Mouse (Mus musculus): ENCODE measurements at regions not wholly inside any gene's neighbourhood (a gene's known extent, or its start where the extent isn't known, plus 50 kb on each side); places are given as distances from the start of the nearest gene placed in this dataset.

DNA sequence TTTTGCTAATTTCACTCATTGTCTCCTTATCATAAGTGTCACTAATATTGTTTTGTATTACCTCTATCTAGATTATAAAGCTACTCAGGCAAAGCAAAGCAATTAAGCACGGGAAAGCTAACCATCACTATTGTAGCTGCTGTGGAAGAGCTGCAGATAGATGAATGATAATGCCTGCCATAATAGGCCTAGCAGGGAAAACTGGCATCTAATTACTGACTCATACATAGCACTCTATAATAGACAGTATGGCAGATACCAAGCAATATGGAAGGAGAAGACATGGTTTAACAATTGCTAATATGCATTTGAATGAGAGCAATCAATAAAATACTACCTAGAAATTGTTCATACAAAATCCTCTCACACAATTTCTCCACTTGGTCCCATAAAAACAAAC lies 604.5 kb downstream of the Ets1 start:
- no peak for DNase-seq (ENCODE audit: low read depth)
- TF ChIP-seq CTCF (IDR thresholded peaks at IDR 0.05; ENCODE audit: borderline replicate concordance, extremely low read depth, insufficient read depth, insufficient read length) (no peak), POLR2A (IDR thresholded peaks at IDR 0.05; ENCODE audit: borderline replicate concordance, extremely low read depth, insufficient read depth, insufficient read length, poor library complexity, severe bottlenecking) (no peak)

DNA sequence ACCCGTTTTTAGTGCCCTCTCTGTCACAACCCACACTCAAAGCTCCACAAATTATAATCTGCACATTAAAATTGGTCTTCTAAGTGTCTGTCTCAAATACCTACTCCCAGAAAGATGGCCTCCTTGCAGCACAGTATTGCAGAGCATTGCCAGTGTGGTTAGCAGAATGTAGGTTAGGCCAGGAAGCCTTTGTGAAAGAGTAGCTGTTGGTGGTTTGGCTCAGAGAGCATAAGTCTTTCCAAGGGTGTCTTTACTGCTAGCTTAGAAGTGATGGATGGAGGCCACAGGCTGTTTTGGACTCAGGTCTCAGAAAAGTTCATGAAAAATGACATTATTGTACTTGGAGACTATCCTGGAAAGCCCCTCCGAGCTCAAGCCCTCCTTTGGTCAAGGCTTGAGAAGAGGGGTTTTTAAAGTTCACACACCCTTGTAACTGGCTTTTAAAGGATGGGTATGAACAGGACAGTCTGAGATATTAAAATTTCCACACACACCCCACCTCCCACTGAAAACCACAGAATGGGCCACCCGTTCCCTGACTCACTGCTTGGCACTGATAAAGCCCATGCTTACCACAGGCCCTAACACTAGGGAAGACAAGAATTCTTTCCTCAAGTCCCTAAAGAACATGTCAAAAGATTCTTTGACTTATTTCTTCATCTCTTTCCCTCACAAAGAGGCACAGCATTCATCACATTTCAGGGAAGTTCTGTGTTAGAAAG lies 605.1 kb downstream of the Ets1 start:
- TF ChIP-seq CTCF (IDR thresholded peaks at IDR 0.05; ENCODE audit: borderline replicate concordance, extremely low read depth, insufficient read depth, insufficient read length) = no peak
- TF ChIP-seq POLR2A (IDR thresholded peaks at IDR 0.05; ENCODE audit: borderline replicate concordance, extremely low read depth, insufficient read depth, insufficient read length, poor library complexity, severe bottlenecking) = no peak
- DNase-seq (ENCODE audit: low read depth) = no peak

DNA sequence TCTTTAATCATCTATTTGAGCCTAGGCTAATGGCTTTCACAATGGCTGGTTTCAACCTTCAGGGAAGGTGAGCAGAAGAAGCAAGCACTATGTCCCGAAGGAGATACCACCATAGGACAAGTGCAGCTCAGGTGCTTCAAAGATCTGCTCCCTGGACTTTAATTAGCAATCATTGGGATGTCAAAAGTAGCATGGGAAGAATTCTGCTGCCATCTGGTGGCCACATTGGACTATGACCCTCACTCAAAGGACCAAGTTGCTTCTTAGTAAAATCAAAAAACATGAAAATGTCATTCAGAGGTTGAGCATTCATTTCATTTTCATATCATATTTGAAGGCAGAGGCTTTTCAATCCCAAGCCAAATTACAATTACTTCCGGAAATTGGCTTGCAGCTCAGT lies 610.9 kb downstream of the Ets1 start:
- DNase-seq (ENCODE audit: low read depth) = peak; percentile 79
- TF ChIP-seq CTCF (IDR thresholded peaks at IDR 0.05; ENCODE audit: borderline replicate concordance, extremely low read depth, insufficient read depth, insufficient read length) (peak; percentile 77; the same call in 1 of the 2 replicates), POLR2A (IDR thresholded peaks at IDR 0.05; ENCODE audit: borderline replicate concordance, extremely low read depth, insufficient read depth, insufficient read length, poor library complexity, severe bottlenecking) (no peak)

DNA sequence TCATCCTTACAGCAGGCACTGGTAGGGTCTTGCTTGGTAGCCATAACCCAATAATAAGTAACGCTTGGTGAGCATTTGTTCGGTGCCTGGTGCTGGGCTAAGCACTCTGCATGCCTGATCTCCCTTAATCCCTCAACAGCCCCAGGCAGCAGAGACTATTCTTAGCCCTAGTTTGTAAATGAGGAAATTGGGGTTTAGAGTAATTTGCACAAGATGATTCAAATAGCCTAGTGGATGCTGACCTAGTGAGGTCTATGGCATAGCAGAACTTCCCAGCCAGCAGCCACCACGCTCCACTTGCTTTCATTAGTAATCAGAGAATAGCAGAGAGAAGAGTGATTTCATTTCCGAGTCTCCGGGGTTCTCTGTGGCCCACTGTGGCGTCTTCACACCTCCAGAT lies 622.2 kb downstream of the Ets1 start:
- DNase-seq (ENCODE audit: low read depth) = peak; percentile 62
- no peak for TF ChIP-seq CTCF (IDR thresholded peaks at IDR 0.05; ENCODE audit: borderline replicate concordance, extremely low read depth, insufficient read depth, insufficient read length)
- TF ChIP-seq POLR2A (IDR thresholded peaks at IDR 0.05; ENCODE audit: borderline replicate concordance, extremely low read depth, insufficient read depth, insufficient read length, poor library complexity, severe bottlenecking) = no peak

DNA sequence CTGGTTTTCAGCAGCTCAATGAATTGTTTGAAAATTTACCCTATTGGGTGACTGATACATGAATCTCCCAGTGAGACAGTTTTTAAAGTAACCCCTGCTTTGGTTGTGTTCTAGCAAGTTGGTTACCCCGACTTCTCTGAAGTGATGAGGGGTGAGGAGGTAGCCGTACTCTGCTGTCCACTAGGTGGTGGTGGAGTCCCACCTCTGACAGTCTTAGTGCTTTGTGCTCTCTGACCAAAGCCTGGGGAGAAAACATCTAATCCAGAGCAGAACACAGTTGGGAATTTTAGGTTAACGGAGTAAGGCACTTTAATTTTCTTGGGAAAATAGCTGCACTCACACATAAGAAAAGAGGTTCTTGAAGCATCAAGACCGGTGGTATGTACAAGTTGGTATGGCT lies 624.1 kb downstream of the Ets1 start:
- TF ChIP-seq CTCF (IDR thresholded peaks at IDR 0.05; ENCODE audit: borderline replicate concordance, extremely low read depth, insufficient read depth, insufficient read length) (peak; percentile 79; the same call in 1 of the 2 replicates), POLR2A (IDR thresholded peaks at IDR 0.05; ENCODE audit: borderline replicate concordance, extremely low read depth, insufficient read depth, insufficient read length, poor library complexity, severe bottlenecking) (no peak)
- DNase-seq (ENCODE audit: low read depth) = peak; percentile 85

DNA sequence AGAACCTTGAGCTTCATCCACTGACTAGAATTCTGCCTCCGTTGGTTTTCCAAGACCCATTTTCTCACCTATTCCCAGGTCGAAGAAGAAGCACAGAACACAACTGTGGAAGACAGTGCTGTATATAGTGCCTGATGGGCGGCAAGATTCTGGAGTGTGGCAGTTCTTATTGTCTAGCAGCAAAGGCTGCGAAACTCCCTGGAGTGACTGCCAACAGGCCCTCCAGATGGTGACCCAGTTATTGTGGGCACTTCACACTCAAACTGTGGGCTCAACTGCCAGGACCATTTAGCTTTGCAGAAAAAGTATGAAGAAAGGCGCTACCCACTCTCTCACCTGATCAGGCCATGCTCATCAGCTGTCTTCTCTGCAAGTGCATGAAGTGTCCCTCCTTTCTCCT lies 653.4 kb downstream of the Ets1 start:
- DNase-seq (ENCODE audit: low read depth) = peak; percentile 10
- TF ChIP-seq CTCF (IDR thresholded peaks at IDR 0.05; ENCODE audit: borderline replicate concordance, extremely low read depth, insufficient read depth, insufficient read length) (no peak), POLR2A (IDR thresholded peaks at IDR 0.05; ENCODE audit: borderline replicate concordance, extremely low read depth, insufficient read depth, insufficient read length, poor library complexity, severe bottlenecking) (no peak)

DNA sequence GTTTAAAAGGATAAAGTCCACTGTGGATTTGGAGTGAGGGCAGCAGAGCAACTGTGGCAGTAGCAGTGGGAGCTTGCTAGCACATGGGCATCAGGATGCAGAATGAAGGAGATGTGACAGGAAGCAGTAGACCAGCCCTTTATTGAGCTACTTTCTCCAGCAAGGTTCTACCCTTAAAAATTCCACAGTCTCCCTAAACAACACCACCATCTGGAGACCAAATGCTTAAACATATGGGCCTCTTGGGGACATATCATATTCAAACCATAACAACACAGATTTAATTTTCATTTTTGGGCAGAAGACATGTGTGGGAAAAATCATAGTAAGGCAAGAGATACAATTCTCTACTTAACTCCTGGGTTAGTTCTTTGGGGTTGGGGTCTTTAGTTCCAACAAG lies 656.1 kb downstream of the Ets1 start:
- no peak for TF ChIP-seq POLR2A (IDR thresholded peaks at IDR 0.05; ENCODE audit: borderline replicate concordance, extremely low read depth, insufficient read depth, insufficient read length, poor library complexity, severe bottlenecking)
- no peak for TF ChIP-seq CTCF (IDR thresholded peaks at IDR 0.05; ENCODE audit: borderline replicate concordance, extremely low read depth, insufficient read depth, insufficient read length)
- DNase-seq (ENCODE audit: low read depth) = peak; percentile 7

DNA sequence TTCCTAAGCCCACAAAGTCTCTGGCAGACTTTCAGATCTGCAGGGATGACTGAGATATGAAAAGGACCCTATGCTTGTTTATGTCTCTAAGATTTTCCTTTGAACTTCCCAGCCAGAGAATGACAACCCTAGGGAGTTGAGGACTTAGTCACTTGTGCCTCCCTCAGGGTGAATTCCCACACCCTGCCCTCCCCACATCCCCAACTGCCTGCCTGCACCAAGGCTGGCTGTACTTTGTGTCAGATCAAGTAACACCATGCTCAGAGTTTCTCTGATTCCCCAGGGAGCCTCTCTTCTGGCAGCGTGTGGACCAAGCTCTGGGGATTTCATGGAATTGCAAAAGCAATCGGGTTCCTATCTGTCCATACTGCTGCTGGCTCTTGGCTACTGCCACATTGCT lies 659.9 kb downstream of the Ets1 start:
- TF ChIP-seq POLR2A (IDR thresholded peaks at IDR 0.05; ENCODE audit: borderline replicate concordance, extremely low read depth, insufficient read depth, insufficient read length, poor library complexity, severe bottlenecking) (no peak), CTCF (IDR thresholded peaks at IDR 0.05; ENCODE audit: borderline replicate concordance, extremely low read depth, insufficient read depth, insufficient read length) (no peak)
- DNase-seq (ENCODE audit: low read depth) = no peak

DNA sequence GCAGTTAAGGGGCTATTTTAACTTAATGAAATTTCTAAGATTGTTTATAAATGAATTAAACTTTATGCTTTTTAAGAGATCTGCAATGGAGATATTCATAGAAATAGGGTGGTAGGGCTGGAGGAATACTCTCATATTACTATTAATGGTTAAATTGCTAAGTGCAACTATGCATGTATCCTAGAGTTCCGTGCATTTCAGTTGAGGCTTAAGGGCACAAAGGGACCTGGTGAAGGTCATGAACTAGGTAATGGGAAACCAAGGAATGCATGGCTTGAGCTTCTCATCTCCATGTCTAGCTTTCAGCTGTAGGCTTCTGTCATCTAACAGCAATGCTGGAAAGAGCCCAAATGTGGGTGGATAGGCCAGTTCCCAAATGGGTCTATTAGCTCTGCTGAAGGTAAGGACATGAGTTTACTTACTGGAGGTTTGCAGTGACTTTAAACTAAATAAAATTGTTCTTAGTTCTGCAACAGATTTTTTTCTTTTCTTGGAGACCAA lies 683.6 kb downstream of the Ets1 start:
- no peak for DNase-seq (ENCODE audit: low read depth)
- TF ChIP-seq POLR2A (IDR thresholded peaks at IDR 0.05; ENCODE audit: borderline replicate concordance, extremely low read depth, insufficient read depth, insufficient read length, poor library complexity, severe bottlenecking) (no peak), CTCF (IDR thresholded peaks at IDR 0.05; ENCODE audit: borderline replicate concordance, extremely low read depth, insufficient read depth, insufficient read length) (no peak)

DNA sequence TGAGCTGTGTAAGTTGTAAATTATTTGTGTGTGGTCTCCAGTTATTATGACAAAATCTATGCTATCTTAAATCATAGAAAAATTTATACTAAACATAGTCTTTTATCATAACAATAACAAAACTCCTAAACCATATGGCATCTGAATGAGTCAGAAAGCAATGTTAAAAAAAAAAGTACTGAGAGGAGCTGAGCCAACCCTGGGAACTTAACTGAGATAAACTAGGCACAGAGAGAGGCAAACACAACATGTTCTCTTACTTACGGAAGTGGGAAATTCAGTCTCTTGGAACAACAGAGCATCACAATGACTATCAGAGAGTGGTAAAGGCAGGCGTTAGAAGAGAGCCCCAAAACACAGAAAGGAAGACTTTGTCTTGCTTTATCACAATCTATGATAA lies 691.7 kb downstream of the Ets1 start:
- DNase-seq (ENCODE audit: low read depth) = peak; percentile 9
- TF ChIP-seq POLR2A (IDR thresholded peaks at IDR 0.05; ENCODE audit: borderline replicate concordance, extremely low read depth, insufficient read depth, insufficient read length, poor library complexity, severe bottlenecking) (no peak), CTCF (IDR thresholded peaks at IDR 0.05; ENCODE audit: borderline replicate concordance, extremely low read depth, insufficient read depth, insufficient read length) (no peak)

DNA sequence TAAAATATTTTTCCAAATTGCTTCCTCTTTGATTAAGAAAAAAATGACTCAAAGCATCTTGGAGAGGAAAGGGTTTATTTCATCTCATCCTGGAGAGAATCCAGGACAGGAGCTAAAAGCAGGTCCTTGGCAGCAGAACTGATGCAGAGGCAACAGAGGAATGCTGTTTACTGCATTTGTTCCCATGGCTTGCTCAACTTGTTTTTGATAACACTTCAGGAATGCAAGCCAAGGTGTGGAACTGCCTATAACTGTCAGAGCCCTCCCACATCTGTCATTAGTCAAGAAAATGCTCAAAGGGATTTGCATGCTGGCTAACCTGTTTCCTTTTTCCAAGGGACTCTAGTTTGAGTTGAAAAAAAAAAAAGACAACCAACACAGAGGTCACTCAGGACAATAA lies 714.2 kb downstream of the Ets1 start:
- no peak for DNase-seq (ENCODE audit: low read depth)
- TF ChIP-seq CTCF (IDR thresholded peaks at IDR 0.05; ENCODE audit: borderline replicate concordance, extremely low read depth, insufficient read depth, insufficient read length) = no peak
- TF ChIP-seq POLR2A (IDR thresholded peaks at IDR 0.05; ENCODE audit: borderline replicate concordance, extremely low read depth, insufficient read depth, insufficient read length, poor library complexity, severe bottlenecking) = no peak

DNA sequence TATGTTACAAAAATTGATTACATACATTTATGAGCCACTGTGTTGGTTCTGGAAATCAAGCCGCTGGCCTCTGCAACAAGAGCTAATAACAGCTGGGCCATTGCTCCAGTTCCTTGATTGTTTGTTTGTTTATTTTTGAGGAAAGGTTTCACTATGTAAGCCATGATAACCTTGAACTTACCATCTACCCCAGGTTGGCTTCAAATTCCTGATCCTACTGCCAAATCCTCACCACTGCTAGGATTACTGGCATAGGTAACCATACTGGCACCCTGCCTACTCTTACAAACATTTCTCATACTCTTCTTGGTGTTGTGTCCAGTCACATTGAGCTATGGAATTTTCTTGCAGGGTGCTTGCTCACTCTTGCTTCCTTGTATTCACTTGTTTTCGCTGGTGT lies 720.6 kb downstream of the Ets1 start:
- TF ChIP-seq POLR2A (IDR thresholded peaks at IDR 0.05; ENCODE audit: borderline replicate concordance, extremely low read depth, insufficient read depth, insufficient read length, poor library complexity, severe bottlenecking) = no peak
- TF ChIP-seq CTCF (IDR thresholded peaks at IDR 0.05; ENCODE audit: borderline replicate concordance, extremely low read depth, insufficient read depth, insufficient read length) = no peak
- no peak for DNase-seq (ENCODE audit: low read depth)

Data from brain, embryonic 14.5 days (tissue).